Mouse (Mus musculus) c-Kit-positive CD71-positive TER-119-positive erythroid progenitor cells, embryonic 14.5 days (primary cell): ENCODE results near the gene Bard1.

ENCODE experiments used
- DNase-seq: peaks from one replicate; pipeline ENCODE4 v3.0.0-alpha.2; 2013; ENCODE audit warnings: low spot score

The Bard1 gene

DNA sequence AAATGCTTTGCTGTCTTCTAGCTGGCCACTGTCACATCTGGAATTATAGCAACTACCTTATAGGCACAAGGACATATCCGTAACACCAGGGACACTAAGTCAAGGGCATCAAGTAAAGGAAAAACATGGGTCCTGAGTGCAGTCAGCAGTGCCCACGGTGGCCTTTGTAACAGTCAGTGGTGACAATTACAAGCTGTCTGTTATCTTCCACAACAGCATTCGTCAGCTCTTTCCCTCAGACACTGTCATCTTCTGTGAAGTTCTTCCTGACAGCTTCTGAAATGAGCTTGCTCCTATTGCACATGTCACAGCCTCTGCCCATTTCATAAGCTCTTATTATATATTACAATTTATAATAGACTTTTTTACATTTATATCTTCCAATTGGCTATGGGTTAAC is 50.7 kb downstream of the Bard1 start:
- no peak for DNase-seq

DNA sequence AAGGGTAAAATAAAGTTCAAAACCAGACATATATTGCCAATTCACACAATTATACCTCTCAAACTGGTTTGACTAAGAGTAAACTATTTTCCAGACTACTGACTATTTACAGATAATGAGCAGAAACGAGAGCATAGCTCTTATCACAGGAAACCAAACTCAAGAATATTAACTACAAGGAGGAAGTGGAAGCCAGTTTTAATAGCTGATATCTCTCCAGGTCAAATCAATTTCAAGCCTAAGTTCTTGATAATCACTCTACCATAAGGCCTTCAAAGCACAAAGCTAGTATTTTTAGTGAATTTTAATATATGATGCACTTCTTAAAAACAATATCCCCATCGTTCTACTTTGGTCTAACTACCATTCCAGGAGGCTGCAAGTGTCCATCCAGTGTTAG is 57.8 kb downstream of the Bard1 start:
- DNase-seq: no peak

DNA sequence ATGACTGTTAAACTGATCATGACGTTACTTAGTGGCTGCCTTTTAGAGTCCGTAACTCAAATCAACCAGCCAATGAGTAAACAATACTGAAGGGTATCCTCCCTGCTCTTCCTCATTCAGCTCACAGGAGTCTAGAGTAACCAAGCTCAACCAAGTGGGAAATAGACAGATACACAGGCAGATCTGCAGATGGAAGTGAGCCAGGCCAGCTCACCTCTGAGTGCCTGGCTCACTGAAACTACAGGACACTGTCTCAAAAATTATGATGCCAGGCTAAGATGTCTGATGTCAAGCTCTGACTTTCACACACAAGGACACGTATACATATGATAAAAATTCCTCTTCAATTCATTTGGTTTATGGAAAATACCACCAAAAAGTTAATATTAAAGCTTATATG is 59.0 kb downstream of the Bard1 start:
- no peak for DNase-seq

DNA sequence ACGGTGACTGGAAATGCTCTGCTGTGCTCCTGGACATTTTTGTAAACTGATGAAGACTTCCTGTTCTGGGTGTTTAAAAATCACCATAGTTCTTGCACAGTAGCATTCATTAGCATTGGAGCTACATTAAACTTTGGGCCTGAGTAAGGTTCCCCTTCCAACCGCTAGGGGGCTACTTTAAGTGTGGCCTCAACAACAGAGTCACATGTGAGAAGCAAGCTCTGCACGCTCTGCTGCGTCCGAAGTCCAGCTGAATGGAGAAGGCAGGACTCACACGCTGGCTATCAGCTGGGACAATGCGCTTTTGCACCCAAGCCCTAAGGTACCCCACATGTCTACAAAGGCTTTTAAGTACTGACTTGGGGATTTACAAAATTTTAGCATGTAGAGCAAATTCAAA is 65.9 kb downstream of the Bard1 start:
- peak; percentile 32 for DNase-seq

DNA sequence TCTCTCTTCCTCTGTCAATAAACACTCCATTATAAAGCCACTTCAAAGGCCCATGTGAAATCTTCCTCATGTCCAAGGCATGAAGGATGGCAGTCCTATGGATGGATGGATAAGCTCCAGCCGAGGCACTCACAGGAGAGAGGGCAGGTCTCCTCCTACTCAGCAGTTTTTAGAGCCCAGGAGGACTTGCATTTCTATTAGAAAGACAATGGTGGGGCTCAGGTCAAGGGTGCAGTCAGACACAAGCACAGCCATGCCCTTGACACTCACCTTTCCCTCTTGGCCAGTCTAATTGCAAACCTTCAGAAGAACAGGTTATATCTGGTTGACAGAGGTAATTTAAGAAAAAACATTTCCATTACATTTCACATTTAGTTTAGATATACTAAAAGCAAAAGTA is 67.4 kb downstream of the Bard1 start:
- no peak for DNase-seq

DNA sequence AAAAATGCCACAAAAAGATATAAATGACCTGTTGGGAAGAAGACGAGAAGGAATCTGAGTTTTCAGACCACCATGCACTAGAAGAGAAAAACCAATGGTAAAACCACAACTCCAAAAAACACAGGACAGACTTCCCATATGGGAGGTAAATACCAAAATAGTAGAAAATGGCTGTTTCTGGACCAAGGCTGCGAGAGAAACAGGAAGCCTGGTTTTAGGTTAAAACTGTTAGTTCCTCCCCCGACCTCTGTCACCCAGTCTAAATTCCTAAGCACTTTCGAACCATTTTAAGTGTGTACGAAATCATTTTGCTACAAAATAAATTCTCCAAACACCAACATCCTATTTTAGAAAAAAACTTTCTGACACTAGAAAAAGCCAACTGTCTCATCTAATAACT is 80.2 kb downstream of the Bard1 start:
- no peak for DNase-seq

- DNase-seq: no peak
Measured at GRCm38 (mm10) chr1:71014345-71014744, 88.6 kb downstream of the Bard1 start.

DNA sequence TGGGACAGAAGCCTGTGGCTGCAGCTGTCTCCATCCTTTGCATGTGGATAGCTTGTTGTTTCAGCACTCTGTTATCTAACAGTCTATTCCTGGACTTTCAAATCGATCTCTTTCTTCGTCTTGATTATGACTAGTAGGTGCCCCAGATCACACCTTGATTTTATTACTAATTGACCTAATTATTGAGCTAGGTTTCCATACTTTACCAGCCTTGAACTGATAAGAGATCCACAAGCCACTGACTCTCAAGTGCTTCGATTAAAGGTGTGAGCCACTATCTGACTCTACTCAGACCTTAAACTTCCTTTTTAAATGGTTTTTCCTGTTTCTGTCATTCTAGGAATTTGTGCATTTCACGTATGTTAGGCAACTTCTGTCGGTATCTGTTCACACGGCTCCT is 96.9 kb downstream of the Bard1 start:
- DNase-seq: no peak

- DNase-seq: no peak
Measured at GRCm38 (mm10) chr1:71004177-71004576, 98.8 kb downstream of the Bard1 start.

- DNase-seq: no peak
Measured at GRCm38 (mm10) chr1:71003741-71004140, 99.2 kb downstream of the Bard1 start.

DNA sequence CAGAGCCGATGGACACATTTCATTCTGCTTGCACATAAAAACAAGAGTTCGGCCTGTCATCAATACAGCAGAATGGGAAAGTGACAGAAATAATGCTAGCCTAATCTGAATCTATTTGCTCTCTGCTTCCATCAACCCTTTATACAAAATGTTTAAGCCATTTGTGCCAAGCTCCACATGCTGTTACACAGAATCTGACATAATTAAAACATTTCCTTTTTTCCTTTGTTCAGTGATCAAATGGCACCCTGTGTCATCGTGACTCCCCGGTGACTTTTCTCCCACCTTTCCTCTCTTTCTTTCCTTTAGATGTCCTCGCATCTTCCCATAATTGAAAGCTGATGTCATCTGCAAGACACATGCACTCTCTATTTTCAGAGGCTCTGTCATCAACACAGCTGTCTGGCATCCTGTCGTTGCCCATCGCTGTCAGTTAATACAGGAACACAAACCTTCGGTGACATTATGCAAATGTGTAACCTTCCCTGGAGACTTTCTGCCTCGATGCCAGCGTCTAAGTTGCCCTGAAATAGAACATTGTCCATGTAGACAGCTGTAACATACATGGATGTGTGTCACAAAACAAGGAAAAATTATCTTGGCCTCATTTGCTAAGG is 105.5 kb downstream of the Bard1 start:
- no peak for DNase-seq

DNA sequence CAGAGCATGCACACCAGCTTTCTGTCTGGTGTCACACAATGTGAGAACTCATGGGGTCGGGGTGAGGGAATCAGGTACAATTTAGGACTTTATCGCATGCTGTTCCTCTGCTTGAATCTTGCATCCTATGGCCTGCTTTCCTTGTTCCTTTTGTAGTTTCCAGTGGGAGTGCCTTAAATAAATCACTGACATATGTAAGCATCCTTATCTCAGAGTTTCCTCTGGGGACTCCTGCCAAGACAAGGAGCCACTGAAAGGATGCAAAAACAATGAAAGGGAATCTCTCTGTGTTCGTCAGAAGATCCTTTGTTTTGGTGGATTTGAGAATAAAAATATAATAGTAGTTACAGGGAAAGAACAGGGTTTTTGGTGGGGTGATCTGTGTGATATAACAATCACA is 106.2 kb downstream of the Bard1 start:
- no peak for DNase-seq
